Mouse (Mus musculus): ENCODE measurements around the gene Chd6. TPM values are rescaled to one million over a fixed set of nuclear protein-coding genes. Genes with fewer than 3 reads are reported as not detected.

Chd6 gene
- polyA plus RNA-seq, 1 experiment from 2014 or later: 25.5 TPM

- Histone ChIP-seq H3K9me3 (replicated peaks; ENCODE audit: control insufficient read depth, low read length) (no peaks in the 10 kb centered on the region), H3K9ac (ENCODE audit: low read length) (no peak overlapping the region), H3K36me3 (ENCODE audit: control insufficient read depth, insufficient read depth, low read length) (peaks cover 78% of the 10 kb centered on the region), H3K4me1 (ENCODE audit: control insufficient read depth, insufficient read depth, low read length) (no peaks in the 10 kb centered on the region), H3K4me3 (ENCODE audit: low read depth, low read length) (no peak overlapping the region), H3K4me2 (ENCODE audit: low read length) (no peak overlapping the region), H3K27ac (ENCODE audit: low read depth, low read length) (no peak overlapping the region), H3K27me3 (replicated peaks; ENCODE audit: control insufficient read depth, insufficient read depth, low read length) (no peaks in the 10 kb centered on the region)
- 86% methylated on average over 1 of the region's 1 CpGs for WGBS
- ATAC-seq: no peak
- no peak for DNase-seq (ENCODE audit: low spot score)
These were observed 84.3 kb downstream of the Chd6 start for GRCm38 (mm10) chr2:161024606-161025005.

DNA sequence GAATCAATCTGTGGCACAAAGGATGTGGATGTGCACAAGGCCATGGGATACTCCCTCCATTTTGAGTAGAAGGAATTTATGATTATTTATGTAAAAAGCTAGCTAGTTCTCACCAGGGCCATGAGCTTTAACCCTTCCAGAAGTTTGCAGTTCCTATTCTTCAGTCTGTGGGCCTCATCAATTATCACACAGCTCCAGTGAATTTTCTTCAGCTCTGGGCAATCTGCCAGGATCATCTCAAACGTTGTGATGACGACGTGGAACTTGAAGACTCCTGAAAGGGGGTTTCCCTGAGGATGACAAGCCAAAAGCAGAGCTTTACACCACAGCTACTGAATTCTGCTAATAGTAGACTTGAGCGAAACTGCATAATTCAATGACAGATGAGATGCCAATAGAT is 91.0 kb downstream of the Chd6 start:
- no peak overlapping the region for H3K9ac ChIP-seq (ENCODE audit: low read length)
- H3K36me3 ChIP-seq (ENCODE audit: control insufficient read depth, insufficient read depth, low read length): peaks cover 81% of the 10 kb centered on the region
- H3K4me2 ChIP-seq (ENCODE audit: low read length): no peak overlapping the region
- no peaks in the 10 kb centered on the region for H3K27me3 ChIP-seq (replicated peaks; ENCODE audit: control insufficient read depth, insufficient read depth, low read length)
- H3K4me1 ChIP-seq (ENCODE audit: control insufficient read depth, insufficient read depth, low read length): peaks cover 3% of the 10 kb centered on the region; the same call in 1 of the 2 replicates
- H3K27ac ChIP-seq (ENCODE audit: low read depth, low read length): no peak overlapping the region
- no peaks in the 10 kb centered on the region for H3K9me3 ChIP-seq (replicated peaks; ENCODE audit: control insufficient read depth, low read length)
- no peak for ATAC-seq
- peak; percentile 78 for DNase-seq (ENCODE audit: low spot score)
- no peak overlapping the region for H3K4me3 ChIP-seq (ENCODE audit: low read depth, low read length)
- WGBS: 32% methylated on average over 4 of the region's 4 CpGs

GRCm38 (mm10) chr2:161012577-161013251 is 96.2 kb downstream of the Chd6 start:
- ATAC-seq (no peak), DNase-seq (ENCODE audit: low spot score) (no peak)
- Histone ChIP-seq H3K27me3 (replicated peaks; ENCODE audit: control insufficient read depth, insufficient read depth, low read length) (no peaks in the 10 kb centered on the region), H3K4me1 (ENCODE audit: control insufficient read depth, insufficient read depth, low read length) (no peaks in the 10 kb centered on the region), H3K9ac (ENCODE audit: low read length) (no peak overlapping the region), H3K36me3 (ENCODE audit: control insufficient read depth, insufficient read depth, low read length) (peaks cover 89% of the 10 kb centered on the region), H3K27ac (ENCODE audit: low read depth, low read length) (no peak overlapping the region), H3K9me3 (replicated peaks; ENCODE audit: control insufficient read depth, low read length) (no peaks in the 10 kb centered on the region), H3K4me3 (ENCODE audit: low read depth, low read length) (no peak overlapping the region), H3K4me2 (ENCODE audit: low read length) (no peak overlapping the region)
- 94% methylated on average over 16 of the region's 16 CpGs for WGBS

DNA sequence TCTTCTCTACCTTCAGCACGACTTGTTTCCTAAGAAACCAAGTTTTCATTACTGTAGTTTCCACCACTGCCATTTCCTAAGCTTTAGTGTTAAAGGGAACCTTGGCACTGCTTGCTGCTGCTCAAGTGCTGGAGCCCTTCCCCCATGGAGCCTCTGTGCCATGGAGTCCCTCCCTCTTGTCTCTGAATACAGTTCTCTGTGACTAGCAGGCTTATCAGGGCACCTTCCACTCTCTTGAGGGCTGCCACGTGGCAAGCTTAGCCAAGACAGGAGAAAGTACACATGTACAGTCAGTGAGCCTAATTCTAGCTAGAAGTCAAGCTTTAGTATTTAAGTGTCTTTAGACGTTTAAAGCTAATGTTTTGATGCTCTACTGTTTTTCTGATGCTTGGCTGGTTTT is 104.5 kb downstream of the Chd6 start:
- no peak overlapping the region for H3K27ac ChIP-seq (ENCODE audit: low read depth, low read length)
- H3K27me3 ChIP-seq (replicated peaks; ENCODE audit: control insufficient read depth, insufficient read depth, low read length): no peaks in the 10 kb centered on the region
- no peaks in the 10 kb centered on the region for H3K4me1 ChIP-seq (ENCODE audit: control insufficient read depth, insufficient read depth, low read length)
- H3K36me3 ChIP-seq (ENCODE audit: control insufficient read depth, insufficient read depth, low read length): peaks cover 54% of the 10 kb centered on the region
- H3K9ac ChIP-seq (ENCODE audit: low read length): no peak overlapping the region
- H3K9me3 ChIP-seq (replicated peaks; ENCODE audit: control insufficient read depth, low read length): no peaks in the 10 kb centered on the region
- no peak overlapping the region for H3K4me2 ChIP-seq (ENCODE audit: low read length)
- DNase-seq (ENCODE audit: low spot score) (no peak), ATAC-seq (no peak)
- WGBS: 86% methylated on average over 3 of the region's 3 CpGs
- H3K4me3 ChIP-seq (ENCODE audit: low read depth, low read length): no peak overlapping the region

DNA sequence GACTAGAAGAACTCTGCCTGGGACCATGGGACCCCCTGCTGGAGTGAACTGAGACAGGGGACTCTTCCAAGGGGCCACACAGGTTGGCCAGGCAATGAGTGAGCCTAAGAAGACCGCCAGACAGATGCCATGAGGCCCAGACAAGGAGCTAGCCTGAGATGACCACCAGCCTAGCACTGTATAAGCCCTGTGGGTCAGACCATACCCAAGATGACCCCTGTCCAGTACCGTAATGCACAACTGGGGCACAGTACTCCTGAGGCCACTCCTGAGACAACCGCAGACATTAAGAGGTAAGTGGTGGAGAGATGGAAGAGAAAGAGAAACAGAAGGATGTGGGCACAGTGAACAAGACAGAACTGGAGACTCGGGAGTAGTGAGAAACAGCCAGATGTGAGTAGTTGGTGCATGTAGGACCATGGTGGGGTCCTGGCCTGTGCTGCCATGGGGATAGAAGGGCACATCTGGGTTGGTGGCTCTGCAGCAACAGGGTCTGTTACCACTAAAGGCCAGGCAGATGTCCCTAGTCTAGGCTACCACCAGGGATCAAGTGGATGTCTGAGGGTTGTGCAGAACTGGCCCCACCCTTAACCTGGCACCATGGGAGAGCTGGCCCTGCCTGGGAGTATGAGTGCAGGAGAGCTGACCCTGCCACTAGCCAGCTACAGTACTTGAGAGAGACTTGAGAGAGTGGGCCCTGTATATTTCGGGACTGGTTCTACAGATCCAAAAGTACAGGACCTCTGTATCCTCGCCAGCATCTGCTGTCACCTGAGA is 111.7 kb downstream of the Chd6 start:
- 94% methylated on average over 6 of the region's 6 CpGs for WGBS
- H3K27me3 ChIP-seq (replicated peaks; ENCODE audit: control insufficient read depth, insufficient read depth, low read length): no peaks in the 10 kb centered on the region
- DNase-seq (ENCODE audit: low spot score) (no peak), ATAC-seq (no peak)
- no peak overlapping the region for H3K27ac ChIP-seq (ENCODE audit: low read depth, low read length)
- H3K4me2 ChIP-seq (ENCODE audit: low read length): no peak overlapping the region
- H3K36me3 ChIP-seq (ENCODE audit: control insufficient read depth, insufficient read depth, low read length): peaks cover 20% of the 10 kb centered on the region
- H3K4me1 ChIP-seq (ENCODE audit: control insufficient read depth, insufficient read depth, low read length): no peaks in the 10 kb centered on the region
- no peak overlapping the region for H3K4me3 ChIP-seq (ENCODE audit: low read depth, low read length)
- no peak overlapping the region for H3K9ac ChIP-seq (ENCODE audit: low read length)
- H3K9me3 ChIP-seq (replicated peaks; ENCODE audit: control insufficient read depth, low read length): no peaks in the 10 kb centered on the region

DNA sequence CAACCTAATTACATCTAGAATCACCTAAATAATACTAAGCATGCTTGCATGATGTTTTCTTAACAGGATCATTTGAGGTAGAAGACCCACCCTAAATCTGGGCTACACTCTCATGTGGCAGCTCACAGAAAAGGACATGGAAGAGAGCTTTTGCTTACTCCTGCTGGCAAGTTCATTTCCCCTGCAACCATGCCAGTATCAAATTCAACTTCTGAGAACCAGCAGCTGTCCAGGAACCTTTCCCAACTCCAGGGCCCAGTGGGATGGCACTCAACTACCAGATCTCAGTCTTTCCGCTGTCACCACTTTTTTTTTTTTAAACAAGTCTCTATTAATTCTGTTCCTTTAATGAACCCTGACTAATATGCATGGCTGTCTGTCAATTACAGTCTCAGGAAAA is 114.7 kb downstream of the Chd6 start:
- Histone ChIP-seq H3K4me2 (ENCODE audit: low read length) (no peak overlapping the region), H3K27me3 (replicated peaks; ENCODE audit: control insufficient read depth, insufficient read depth, low read length) (no peaks in the 10 kb centered on the region), H3K9ac (ENCODE audit: low read length) (no peak overlapping the region), H3K36me3 (ENCODE audit: control insufficient read depth, insufficient read depth, low read length) (peaks cover 37% of the 10 kb centered on the region), H3K27ac (ENCODE audit: low read depth, low read length) (no peak overlapping the region), H3K9me3 (replicated peaks; ENCODE audit: control insufficient read depth, low read length) (no peaks in the 10 kb centered on the region), H3K4me1 (ENCODE audit: control insufficient read depth, insufficient read depth, low read length) (no peaks in the 10 kb centered on the region), H3K4me3 (ENCODE audit: low read depth, low read length) (no peak overlapping the region)
- 66% methylated on average over 1 of the region's 1 CpGs for WGBS
- ATAC-seq (no peak), DNase-seq (ENCODE audit: low spot score) (no peak)

DNA sequence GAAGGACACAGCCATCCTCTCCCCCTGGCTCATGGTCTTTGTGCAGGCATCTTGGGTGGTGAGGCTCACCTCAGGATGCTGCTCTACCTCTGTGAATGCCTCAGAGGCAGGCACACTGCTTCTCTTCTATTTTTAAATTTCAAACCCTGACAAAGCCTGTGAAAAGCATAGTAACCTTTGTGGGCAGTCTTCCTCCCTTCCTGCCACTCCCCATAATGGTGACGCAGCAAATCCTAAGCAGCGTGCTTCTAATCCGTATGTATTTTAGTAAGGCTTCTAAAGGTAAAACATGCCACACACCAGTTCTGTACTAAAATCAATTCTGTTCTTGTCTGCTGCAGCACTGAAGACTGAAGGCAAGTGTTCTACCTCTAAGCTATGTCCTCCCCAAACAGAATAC is 116.4 kb downstream of the Chd6 start:
- Histone ChIP-seq H3K9ac (ENCODE audit: low read length) (no peak overlapping the region), H3K36me3 (ENCODE audit: control insufficient read depth, insufficient read depth, low read length) (peaks cover 53% of the 10 kb centered on the region), H3K27ac (ENCODE audit: low read depth, low read length) (no peak overlapping the region), H3K27me3 (replicated peaks; ENCODE audit: control insufficient read depth, insufficient read depth, low read length) (no peaks in the 10 kb centered on the region), H3K4me1 (ENCODE audit: control insufficient read depth, insufficient read depth, low read length) (no peaks in the 10 kb centered on the region), H3K4me2 (ENCODE audit: low read length) (no peak overlapping the region), H3K4me3 (ENCODE audit: low read depth, low read length) (no peak overlapping the region), H3K9me3 (replicated peaks; ENCODE audit: control insufficient read depth, low read length) (no peaks in the 10 kb centered on the region)
- DNase-seq (ENCODE audit: low spot score) (no peak), ATAC-seq (no peak)
- 94% methylated on average over 3 of the region's 3 CpGs for WGBS

- no peak for DNase-seq (ENCODE audit: low spot score)
- H3K27me3 ChIP-seq (replicated peaks; ENCODE audit: control insufficient read depth, insufficient read depth, low read length): no peaks in the 10 kb centered on the region
- H3K36me3 ChIP-seq (ENCODE audit: control insufficient read depth, insufficient read depth, low read length): peaks cover 58% of the 10 kb centered on the region
- H3K27ac ChIP-seq (ENCODE audit: low read depth, low read length): no peak overlapping the region
- no peaks in the 10 kb centered on the region for H3K4me1 ChIP-seq (ENCODE audit: control insufficient read depth, insufficient read depth, low read length)
- H3K4me3 ChIP-seq (ENCODE audit: low read depth, low read length): no peak overlapping the region
- H3K9ac ChIP-seq (ENCODE audit: low read length): no peak overlapping the region
- WGBS: 89% methylated on average over 6 of the region's 6 CpGs
- no peak overlapping the region for H3K4me2 ChIP-seq (ENCODE audit: low read length)
- no peak for ATAC-seq
- no peaks in the 10 kb centered on the region for H3K9me3 ChIP-seq (replicated peaks; ENCODE audit: control insufficient read depth, low read length)
These were observed 118.4 kb downstream of the Chd6 start for GRCm38 (mm10) chr2:160990339-160991070.

DNA sequence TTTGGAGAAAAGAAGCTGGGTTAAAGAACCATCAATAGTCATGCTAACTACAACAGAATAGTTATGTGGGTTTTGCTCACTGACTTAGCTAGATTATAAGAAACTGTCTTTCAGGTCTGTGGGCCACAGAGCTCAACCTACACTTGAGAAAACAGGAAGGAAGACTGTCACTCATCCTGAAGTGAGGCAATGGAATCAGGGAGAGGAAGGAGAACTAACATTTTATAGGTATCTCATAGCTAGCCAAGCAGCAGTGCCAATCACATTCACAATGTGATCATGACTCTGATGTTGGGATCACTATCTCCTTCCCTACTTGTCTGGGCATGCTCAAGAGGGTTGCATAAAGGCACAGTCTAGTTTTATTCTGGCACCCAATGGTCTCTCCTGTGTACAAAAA is 121.4 kb downstream of the Chd6 start:
- H3K36me3 ChIP-seq (ENCODE audit: control insufficient read depth, insufficient read depth, low read length): peaks cover 82% of the 10 kb centered on the region
- H3K27me3 ChIP-seq (replicated peaks; ENCODE audit: control insufficient read depth, insufficient read depth, low read length): no peaks in the 10 kb centered on the region
- no peaks in the 10 kb centered on the region for H3K9me3 ChIP-seq (replicated peaks; ENCODE audit: control insufficient read depth, low read length)
- ATAC-seq (no peak), DNase-seq (ENCODE audit: low spot score) (no peak)
- H3K9ac ChIP-seq (ENCODE audit: low read length): no peak overlapping the region
- no peaks in the 10 kb centered on the region for H3K4me1 ChIP-seq (ENCODE audit: control insufficient read depth, insufficient read depth, low read length)
- H3K4me2 ChIP-seq (ENCODE audit: low read length): no peak overlapping the region
- H3K27ac ChIP-seq (ENCODE audit: low read depth, low read length): no peak overlapping the region
- H3K4me3 ChIP-seq (ENCODE audit: low read depth, low read length): no peak overlapping the region
